Mouse (Mus musculus): ENCODE measurements at regions not wholly inside any gene's neighbourhood (a gene's known extent, or its start where the extent isn't known, plus 50 kb on each side); places are given as distances from the start of the nearest gene placed in this dataset.

GRCm38 (mm10) chr6:16646269-16646668 is 252.0 kb downstream of the Tfec start:
- no peak overlapping the region for H3K27ac ChIP-seq
- no peaks in the 10 kb centered on the region for H3K27me3 ChIP-seq (replicated peaks)
- no peaks in the 10 kb centered on the region for H3K9me3 ChIP-seq
- H3K4me2 ChIP-seq (replicated peaks), result no peak overlapping the region
- H3K36me3 ChIP-seq, result no peaks in the 10 kb centered on the region
- H3K4me1 ChIP-seq, result no peaks in the 10 kb centered on the region
- 90% methylated on average over 1 of the region's 1 CpGs for WGBS
- H3K4me3 ChIP-seq, result no peak overlapping the region
- H3K9ac ChIP-seq, result no peak overlapping the region
- no peak for ATAC-seq (ENCODE audit: low FRiP score, low read depth)

- Histone ChIP-seq H3K9ac (no peak overlapping the region), H3K36me3 (no peaks in the 10 kb centered on the region), H3K27me3 (replicated peaks) (no peaks in the 10 kb centered on the region), H3K4me2 (replicated peaks) (no peak overlapping the region), H3K27ac (no peak overlapping the region), H3K4me1 (no peaks in the 10 kb centered on the region), H3K4me3 (no peak overlapping the region), H3K9me3 (no peaks in the 10 kb centered on the region)
- ATAC-seq (ENCODE audit: low FRiP score, low read depth), result no peak
Observed at GRCm38 (mm10) chr6:16643519-16643918, 254.7 kb downstream of the Tfec start.

GRCm38 (mm10) chr6:16636736-16637304 is 261.4 kb downstream of the Tfec start:
- Histone ChIP-seq H3K27me3 (replicated peaks) (no peaks in the 10 kb centered on the region), H3K4me2 (replicated peaks) (no peak overlapping the region), H3K4me1 (no peaks in the 10 kb centered on the region), H3K9ac (no peak overlapping the region), H3K36me3 (no peaks in the 10 kb centered on the region), H3K9me3 (no peaks in the 10 kb centered on the region), H3K27ac (no peak overlapping the region), H3K4me3 (no peak overlapping the region)
- no peak for ATAC-seq (ENCODE audit: low FRiP score, low read depth)
- WGBS, result 88% methylated on average over 13 of the region's 13 CpGs

- H3K27me3 ChIP-seq (replicated peaks), result no peaks in the 10 kb centered on the region
- ATAC-seq (ENCODE audit: low FRiP score, low read depth), result peak; percentile 74; the same call in 1 of the 2 replicates
Observed at GRCm38 (mm10) chr6:16636108-16636507, 262.1 kb downstream of the Tfec start.

GRCm38 (mm10) chr6:16607393-16608023 is 290.7 kb downstream of the Tfec start:
- 17% methylated on average over 9 of the region's 9 CpGs for WGBS
- Histone ChIP-seq H3K27me3 (replicated peaks) (no peaks in the 10 kb centered on the region), H3K9me3 (no peaks in the 10 kb centered on the region), H3K4me2 (replicated peaks) (no peak overlapping the region; the same call in 1 of the 2 replicates), H3K4me1 (no peaks in the 10 kb centered on the region), H3K9ac (no peak overlapping the region), H3K36me3 (no peaks in the 10 kb centered on the region), H3K4me3 (no peak overlapping the region), H3K27ac (no peak overlapping the region)
- peak; percentile 87 for ATAC-seq (ENCODE audit: low FRiP score, low read depth)

More at GRCm38 (mm10) chr6:16636108-16636507, 262.1 kb downstream of the Tfec start:
- 21% methylated on average over 2 of the region's 2 CpGs for WGBS
- no peak overlapping the region for H3K9ac ChIP-seq
- no peak overlapping the region for H3K4me2 ChIP-seq (replicated peaks)
- no peaks in the 10 kb centered on the region for H3K36me3 ChIP-seq
- no peak overlapping the region for H3K27ac ChIP-seq
- H3K4me3 ChIP-seq, result no peak overlapping the region
- H3K4me1 ChIP-seq, result no peaks in the 10 kb centered on the region
- H3K9me3 ChIP-seq, result no peaks in the 10 kb centered on the region

GRCm38 (mm10) chr6:16606687-16607392 is 291.4 kb downstream of the Tfec start:
- Histone ChIP-seq H3K9ac (no peak overlapping the region), H3K4me1 (no peaks in the 10 kb centered on the region), H3K4me2 (replicated peaks) (no peak overlapping the region), H3K9me3 (no peaks in the 10 kb centered on the region), H3K36me3 (no peaks in the 10 kb centered on the region), H3K27me3 (replicated peaks) (no peaks in the 10 kb centered on the region), H3K27ac (no peak overlapping the region), H3K4me3 (no peak overlapping the region)
- WGBS, result 60% methylated on average over 4 of the region's 4 CpGs
- ATAC-seq (ENCODE audit: low FRiP score, low read depth), result peak; percentile 81

GRCm38 (mm10) chr6:16592411-16592810 is 305.8 kb downstream of the Tfec start:
- WGBS, result 80% methylated on average over 2 of the region's 2 CpGs
- no peaks in the 10 kb centered on the region for H3K4me1 ChIP-seq
- ATAC-seq (ENCODE audit: low FRiP score, low read depth), result no peak
- H3K4me2 ChIP-seq (replicated peaks), result no peak overlapping the region
- H3K4me3 ChIP-seq, result no peak overlapping the region
- H3K27me3 ChIP-seq (replicated peaks), result no peaks in the 10 kb centered on the region
- no peaks in the 10 kb centered on the region for H3K36me3 ChIP-seq
- no peak overlapping the region for H3K27ac ChIP-seq
- no peaks in the 10 kb centered on the region for H3K9me3 ChIP-seq
- H3K9ac ChIP-seq, result no peak overlapping the region

- 79% methylated on average over 7 of the region's 7 CpGs for WGBS
- H3K36me3 ChIP-seq, result no peaks in the 10 kb centered on the region
- H3K27ac ChIP-seq, result no peak overlapping the region
- H3K9ac ChIP-seq, result no peak overlapping the region
- ATAC-seq (ENCODE audit: low FRiP score, low read depth), result no peak
- H3K9me3 ChIP-seq, result no peaks in the 10 kb centered on the region
- H3K27me3 ChIP-seq (replicated peaks), result no peaks in the 10 kb centered on the region
- no peaks in the 10 kb centered on the region for H3K4me1 ChIP-seq
- no peak overlapping the region for H3K4me2 ChIP-seq (replicated peaks)
- no peak overlapping the region for H3K4me3 ChIP-seq
Observed at GRCm38 (mm10) chr6:16582302-16582701, 315.9 kb downstream of the Tfec start.

- H3K9me3 ChIP-seq, result no peaks in the 10 kb centered on the region
- H3K27ac ChIP-seq, result no peak overlapping the region
- no peaks in the 10 kb centered on the region for H3K36me3 ChIP-seq
- no peak overlapping the region for H3K4me3 ChIP-seq
- H3K9ac ChIP-seq, result no peak overlapping the region
- ATAC-seq (ENCODE audit: low FRiP score, low read depth), result no peak
- H3K4me1 ChIP-seq, result no peaks in the 10 kb centered on the region
- no peak overlapping the region for H3K4me2 ChIP-seq (replicated peaks)
- WGBS, result 91% methylated on average over 4 of the region's 4 CpGs
- H3K27me3 ChIP-seq (replicated peaks), result no peaks in the 10 kb centered on the region
Observed at GRCm38 (mm10) chr6:16581801-16582200, 316.4 kb downstream of the Tfec start.

GRCm38 (mm10) chr6:16575875-16576274 is 322.4 kb downstream of the Tfec start:
- Histone ChIP-seq H3K4me2 (replicated peaks) (no peak overlapping the region), H3K27me3 (replicated peaks) (no peaks in the 10 kb centered on the region), H3K4me1 (no peaks in the 10 kb centered on the region), H3K27ac (no peak overlapping the region), H3K4me3 (no peak overlapping the region), H3K9ac (no peak overlapping the region), H3K36me3 (no peaks in the 10 kb centered on the region), H3K9me3 (no peaks in the 10 kb centered on the region)
- 93% methylated on average over 2 of the region's 2 CpGs for WGBS
- no peak for ATAC-seq (ENCODE audit: low FRiP score, low read depth)

GRCm38 (mm10) chr6:16572828-16573227 is 325.4 kb downstream of the Tfec start:
- Histone ChIP-seq H3K4me3 (no peak overlapping the region), H3K4me2 (replicated peaks) (no peak overlapping the region), H3K4me1 (no peaks in the 10 kb centered on the region), H3K27me3 (replicated peaks) (no peaks in the 10 kb centered on the region), H3K9me3 (no peaks in the 10 kb centered on the region), H3K27ac (no peak overlapping the region), H3K9ac (no peak overlapping the region), H3K36me3 (no peaks in the 10 kb centered on the region)
- no peak for ATAC-seq (ENCODE audit: low FRiP score, low read depth)
- WGBS, result 77% methylated on average over 6 of the region's 6 CpGs

- no peak for ATAC-seq (ENCODE audit: low FRiP score, low read depth)
- H3K36me3 ChIP-seq, result no peaks in the 10 kb centered on the region
- WGBS, result 52% methylated on average over 7 of the region's 7 CpGs
Observed at GRCm38 (mm10) chr6:16551945-16552673, 346.1 kb downstream of the Tfec start.

More at GRCm38 (mm10) chr6:16551945-16552673, 346.1 kb downstream of the Tfec start:
- Histone ChIP-seq H3K27ac (no peak overlapping the region), H3K9ac (no peak overlapping the region), H3K9me3 (no peaks in the 10 kb centered on the region), H3K4me1 (peaks cover 3% of the 10 kb centered on the region), H3K4me3 (no peak overlapping the region), H3K27me3 (replicated peaks) (no peaks in the 10 kb centered on the region), H3K4me2 (replicated peaks) (no peak overlapping the region)

Data from neural tube, embryonic 12.5 days (tissue).